Mouse (Mus musculus) myocyte (in vitro differentiated cells): ENCODE measurements around the gene Prrc2a. TPM values are rescaled to one million over a fixed set of nuclear protein-coding genes. Genes with fewer than 3 reads are reported as not detected.
A peak's percentile ranks its signal among the peaks of the same experiment; 100 is the strongest.

Experiments
- H3K27me3 ChIP-seq: one replicate; pipeline ENCODE4 v1.6.1; 2011; ENCODE audit not compliant: control insufficient read depth, insufficient read depth, insufficient read length
- H3K36me3 ChIP-seq: one replicate; pipeline ENCODE4 v1.6.1; 2011; ENCODE audit not compliant: control insufficient read depth, insufficient read depth
- H3K4me2 ChIP-seq: one replicate; pipeline ENCODE4 v1.6.1; 2011; ENCODE audit warnings: low read depth, control low read depth
- H3K4me3 ChIP-seq: one replicate; pipeline ENCODE4 v1.5.1; 2011; ENCODE audit warnings: mild to moderate bottlenecking, control low read depth, moderate library complexity
- H3K79me2 ChIP-seq: one replicate; pipeline ENCODE4 v1.6.1; 2011; ENCODE audit not compliant: control insufficient read depth, insufficient read depth
- H3ac ChIP-seq: one replicate; pipeline ENCODE4 v1.6.1; 2011; ENCODE audit not compliant: control insufficient read depth, insufficient read length
- CEBPB ChIP-seq: IDR thresholded peaks from 2 replicates; pipeline ENCODE4 v1.6.1; 2011; ENCODE audit warnings: mild to moderate bottlenecking, moderate library complexity; ENCODE audit not compliant: poor library complexity, insufficient read depth, severe bottlenecking
- E2F4 ChIP-seq: IDR thresholded peaks from one replicate; pipeline ENCODE4 v1.6.1; 2011; ENCODE audit warnings: mild to moderate bottlenecking, control low read depth, moderate library complexity; ENCODE audit not compliant: insufficient read depth
- MAX ChIP-seq: IDR thresholded peaks from one replicate; pipeline ENCODE4 v1.6.1; 2011; ENCODE audit warnings: low read depth, mild to moderate bottlenecking, control low read depth
- MYOD1 ChIP-seq, 3 experiments: IDR thresholded peaks; one replicate each; pipeline ENCODE4 v1.6.1; 2011; ENCODE audit warnings: control low read depth in 2 of 3, low read depth in 2 of 3, mild to moderate bottlenecking in 2 of 3, moderate library complexity in 1 of 3; ENCODE audit not compliant: insufficient read length in 2 of 3, control insufficient read depth in 1 of 3
- MYOG ChIP-seq, 3 experiments: IDR thresholded peaks; one replicate each; pipeline ENCODE4 v1.6.1; 2011; ENCODE audit warnings: control low read depth in 2 of 3, low read depth in 2 of 3, mild to moderate bottlenecking in 2 of 3; ENCODE audit not compliant: insufficient read length in 2 of 3, control insufficient read depth in 1 of 3, insufficient read depth in 1 of 3
- POLR2A ChIP-seq: IDR thresholded peaks from one replicate; pipeline ENCODE4 v1.6.1; 2011; ENCODE audit warnings: low read depth, mild to moderate bottlenecking, control low read depth, moderate library complexity; ENCODE audit not compliant: insufficient read length
- POLR2AphosphoS2 ChIP-seq: IDR thresholded peaks from one replicate; pipeline ENCODE4 v1.6.1; 2011; ENCODE audit warnings: low read depth, control low read depth; ENCODE audit not compliant: insufficient read length
- REST ChIP-seq: IDR thresholded peaks from one replicate; pipeline ENCODE4 v1.6.1; 2011; ENCODE audit warnings: mild to moderate bottlenecking, control low read depth, moderate library complexity; ENCODE audit not compliant: insufficient read depth, insufficient read length
- SRF ChIP-seq: IDR thresholded peaks from one replicate; pipeline ENCODE4 v1.6.1; 2011; ENCODE audit warnings: low read depth; ENCODE audit not compliant: control insufficient read depth, insufficient read length
- TCF12 ChIP-seq: IDR thresholded peaks from one replicate; pipeline ENCODE4 v1.6.1; 2011; ENCODE audit warnings: mild to moderate bottlenecking, control low read depth; ENCODE audit not compliant: poor library complexity, insufficient read depth, severe bottlenecking
- TCF3 ChIP-seq: IDR thresholded peaks from one replicate; pipeline ENCODE4 v1.6.1; 2011; ENCODE audit warnings: low read depth, control low read depth; ENCODE audit not compliant: insufficient read length
- USF1 ChIP-seq: IDR thresholded peaks from one replicate; pipeline ENCODE4 v1.6.1; 2011; ENCODE audit warnings: low read depth, mild to moderate bottlenecking, control low read depth, moderate library complexity
- polyA plus RNA-seq: library from polyadenylated mRNA; unstranded; fragments of >200 nt; fragmentation: generic; extraction: Trizol; gene quantifications from one replicate; pipeline ENCODE4 v1.2.1, GENCODE M21; 2012; ENCODE audit warnings: missing spikeins

The Prrc2a gene
- polyA plus RNA-seq, 1 experiment, result 153 TPM

GRCm38 (mm10) chr17:35187959-35188610 is 23.4 kb upstream of the Prrc2a start, which contains the start of gene Lst1:
Gene Lst1 (minus strand): TSS chr17:35188439.
- Histone ChIP-seq H3K79me2 (no peaks in the 10 kb centered on the region), H3K27me3 (no peaks in the 10 kb centered on the region), H3K4me3 (no peak within 1 kb of the TSS), H3K4me2 (no peak within 1 kb of the TSS), H3K36me3 (no peaks in the 10 kb centered on the region), H3ac (no peak within 1 kb of the TSS)
- TF ChIP-seq MYOD1 (IDR thresholded peaks at IDR 0.05; ENCODE audit: control insufficient read depth in 1 of 3, insufficient read length in 2 of 3, low read depth in 2 of 3) (no peak), TCF12 (no peak), USF1 (no peak), REST (no peak), CEBPB (no peak), E2F4 (no peak), MYOG (IDR thresholded peaks at IDR 0.05; ENCODE audit: control insufficient read depth in 1 of 3, insufficient read depth in 1 of 3, insufficient read length in 2 of 3, low read depth in 2 of 3) (no peak), MAX (no peak), TCF3 (no peak), SRF (no peak), POLR2A (no peak), POLR2AphosphoS2 (no peak)

- Histone ChIP-seq H3K79me2 (no peaks in the 10 kb centered on the region), H3ac (no peak overlapping the region), H3K27me3 (no peaks in the 10 kb centered on the region), H3K4me3 (no peak overlapping the region), H3K36me3 (no peaks in the 10 kb centered on the region), H3K4me2 (no peak overlapping the region)
- TF ChIP-seq MAX (no peak), TCF3 (no peak), TCF12 (no peak), USF1 (no peak), SRF (no peak), E2F4 (no peak), CEBPB (no peak)
These were observed 22.6 kb upstream of the Prrc2a start for GRCm38 (mm10) chr17:35187345-35187744.

GRCm38 (mm10) chr17:35186681-35187080 is 22.0 kb upstream of the Prrc2a start:
- H3K4me3 ChIP-seq, result peak overlapping the region; percentile 29
- no peaks in the 10 kb centered on the region for H3K36me3 ChIP-seq
- no peaks in the 10 kb centered on the region for H3K79me2 ChIP-seq
- H3ac ChIP-seq, result no peak overlapping the region
- TF ChIP-seq MYOD1 (IDR thresholded peaks at IDR 0.05; ENCODE audit: control insufficient read depth in 1 of 3, insufficient read length in 2 of 3, low read depth in 2 of 3) (no peak), E2F4 (no peak), MAX (no peak), POLR2A (no peak), POLR2AphosphoS2 (no peak), REST (no peak), TCF12 (no peak), MYOG (IDR thresholded peaks at IDR 0.05; ENCODE audit: control insufficient read depth in 1 of 3, insufficient read depth in 1 of 3, insufficient read length in 2 of 3, low read depth in 2 of 3) (no peak)
- H3K4me2 ChIP-seq, result peak overlapping the region; percentile 38
- H3K27me3 ChIP-seq, result no peaks in the 10 kb centered on the region

GRCm38 (mm10) chr17:35185639-35186611 is 21.2 kb upstream of the Prrc2a start:
- H3K27me3 ChIP-seq, result no peaks in the 10 kb centered on the region
- no peaks in the 10 kb centered on the region for H3K36me3 ChIP-seq
- no peak overlapping the region for H3ac ChIP-seq
- TF ChIP-seq MYOD1 (IDR thresholded peaks at IDR 0.05; ENCODE audit: control insufficient read depth in 1 of 3, insufficient read length in 2 of 3, low read depth in 2 of 3) (no peak), POLR2A (peak; percentile 38)
- H3K4me2 ChIP-seq, result peak overlapping the region; percentile 68
- H3K4me3 ChIP-seq, result peak overlapping the region; percentile 29
- H3K79me2 ChIP-seq, result no peaks in the 10 kb centered on the region

GRCm38 (mm10) chr17:35180093-35180492 is 15.4 kb upstream of the Prrc2a start:
- no peak overlapping the region for H3K4me3 ChIP-seq
- TF ChIP-seq USF1 (no peak), MYOD1 (IDR thresholded peaks at IDR 0.05; ENCODE audit: control insufficient read depth in 1 of 3, insufficient read length in 2 of 3, low read depth in 2 of 3) (no peak), SRF (no peak)

More at GRCm38 (mm10) chr17:35180093-35180492, 15.4 kb upstream of the Prrc2a start:
- H3K27me3 ChIP-seq, result no peaks in the 10 kb centered on the region
- no peaks in the 10 kb centered on the region for H3K36me3 ChIP-seq
- no peak overlapping the region for H3ac ChIP-seq
- no peaks in the 10 kb centered on the region for H3K79me2 ChIP-seq
- no peak overlapping the region for H3K4me2 ChIP-seq
